Mouse (Mus musculus) myocyte (in vitro differentiated cells): ENCODE measurements around the gene Erv3. TPM values are rescaled to one million over a fixed set of nuclear protein-coding genes. Genes with fewer than 3 reads are reported as not detected.
A peak's percentile ranks its signal among the peaks of the same experiment; 100 is the strongest.

Source experiments
- H3K27me3 ChIP-seq: one replicate; pipeline ENCODE4 v1.6.1; 2011; ENCODE audit not compliant: control insufficient read depth, insufficient read depth, insufficient read length
- H3K36me3 ChIP-seq: one replicate; pipeline ENCODE4 v1.6.1; 2011; ENCODE audit not compliant: control insufficient read depth, insufficient read depth
- H3K4me2 ChIP-seq: one replicate; pipeline ENCODE4 v1.6.1; 2011; ENCODE audit warnings: low read depth, control low read depth
- H3K4me3 ChIP-seq: one replicate; pipeline ENCODE4 v1.5.1; 2011; ENCODE audit warnings: mild to moderate bottlenecking, control low read depth, moderate library complexity
- H3K79me2 ChIP-seq: one replicate; pipeline ENCODE4 v1.6.1; 2011; ENCODE audit not compliant: control insufficient read depth, insufficient read depth
- H3ac ChIP-seq: one replicate; pipeline ENCODE4 v1.6.1; 2011; ENCODE audit not compliant: control insufficient read depth, insufficient read length
- CEBPB ChIP-seq: IDR thresholded peaks from 2 replicates; pipeline ENCODE4 v1.6.1; 2011; ENCODE audit warnings: mild to moderate bottlenecking, moderate library complexity; ENCODE audit not compliant: poor library complexity, insufficient read depth, severe bottlenecking
- E2F4 ChIP-seq: IDR thresholded peaks from one replicate; pipeline ENCODE4 v1.6.1; 2011; ENCODE audit warnings: mild to moderate bottlenecking, control low read depth, moderate library complexity; ENCODE audit not compliant: insufficient read depth
- MAX ChIP-seq: IDR thresholded peaks from one replicate; pipeline ENCODE4 v1.6.1; 2011; ENCODE audit warnings: low read depth, mild to moderate bottlenecking, control low read depth
- MYOD1 ChIP-seq, 3 experiments: IDR thresholded peaks; one replicate each; pipeline ENCODE4 v1.6.1; 2011; ENCODE audit warnings: control low read depth in 2 of 3, low read depth in 2 of 3, mild to moderate bottlenecking in 2 of 3, moderate library complexity in 1 of 3; ENCODE audit not compliant: insufficient read length in 2 of 3, control insufficient read depth in 1 of 3
- MYOG ChIP-seq, 3 experiments: IDR thresholded peaks; one replicate each; pipeline ENCODE4 v1.6.1; 2011; ENCODE audit warnings: control low read depth in 2 of 3, low read depth in 2 of 3, mild to moderate bottlenecking in 2 of 3; ENCODE audit not compliant: insufficient read length in 2 of 3, control insufficient read depth in 1 of 3, insufficient read depth in 1 of 3
- POLR2A ChIP-seq: IDR thresholded peaks from one replicate; pipeline ENCODE4 v1.6.1; 2011; ENCODE audit warnings: low read depth, mild to moderate bottlenecking, control low read depth, moderate library complexity; ENCODE audit not compliant: insufficient read length
- POLR2AphosphoS2 ChIP-seq: IDR thresholded peaks from one replicate; pipeline ENCODE4 v1.6.1; 2011; ENCODE audit warnings: low read depth, control low read depth; ENCODE audit not compliant: insufficient read length
- REST ChIP-seq: IDR thresholded peaks from one replicate; pipeline ENCODE4 v1.6.1; 2011; ENCODE audit warnings: mild to moderate bottlenecking, control low read depth, moderate library complexity; ENCODE audit not compliant: insufficient read depth, insufficient read length
- SRF ChIP-seq: IDR thresholded peaks from one replicate; pipeline ENCODE4 v1.6.1; 2011; ENCODE audit warnings: low read depth; ENCODE audit not compliant: control insufficient read depth, insufficient read length
- TCF12 ChIP-seq: IDR thresholded peaks from one replicate; pipeline ENCODE4 v1.6.1; 2011; ENCODE audit warnings: mild to moderate bottlenecking, control low read depth; ENCODE audit not compliant: poor library complexity, insufficient read depth, severe bottlenecking
- TCF3 ChIP-seq: IDR thresholded peaks from one replicate; pipeline ENCODE4 v1.6.1; 2011; ENCODE audit warnings: low read depth, control low read depth; ENCODE audit not compliant: insufficient read length
- USF1 ChIP-seq: IDR thresholded peaks from one replicate; pipeline ENCODE4 v1.6.1; 2011; ENCODE audit warnings: low read depth, mild to moderate bottlenecking, control low read depth, moderate library complexity
- polyA plus RNA-seq: library from polyadenylated mRNA; unstranded; fragments of >200 nt; fragmentation: generic; extraction: Trizol; gene quantifications from one replicate; pipeline ENCODE4 v1.2.1, GENCODE M21; 2012; ENCODE audit warnings: missing spikeins

Erv3 gene
- polyA plus RNA-seq = 0.01 TPM

GRCm38 (mm10) chr2:131859721-131860120, at the start of gene Erv3:
Erv3 (minus strand) TSS chr2:131859747.
- Histone ChIP-seq H3K27me3 (no peaks in the 10 kb centered on the region), H3K36me3 (no peaks in the 10 kb centered on the region), H3ac (no peak within 1 kb of the TSS), H3K4me2 (no peak within 1 kb of the TSS), H3K4me3 (no peak within 1 kb of the TSS), H3K79me2 (no peaks in the 10 kb centered on the region)
- no peak for TF ChIP-seq POLR2A
- TF ChIP-seq MYOD1 (IDR thresholded peaks at IDR 0.05; ENCODE audit: control insufficient read depth in 1 of 3, insufficient read length in 2 of 3, low read depth in 2 of 3) = no peak
- TF ChIP-seq CEBPB = no peak
- TF ChIP-seq USF1 = no peak
- no peak for TF ChIP-seq E2F4
- TF ChIP-seq TCF3 = no peak
- TF ChIP-seq SRF = no peak
- TF ChIP-seq TCF12 = no peak
- TF ChIP-seq POLR2AphosphoS2 = no peak
- no peak for TF ChIP-seq MAX
- TF ChIP-seq MYOG (IDR thresholded peaks at IDR 0.05; ENCODE audit: control insufficient read depth in 1 of 3, insufficient read depth in 1 of 3, insufficient read length in 2 of 3, low read depth in 2 of 3) = no peak
- TF ChIP-seq REST = no peak

GRCm38 (mm10) chr2:131908906-131909305, 49.4 kb upstream of the Erv3 start:
- Histone ChIP-seq H3K79me2 (peaks cover 38% of the 10 kb centered on the region), H3K36me3 (peaks cover 9% of the 10 kb centered on the region), H3K4me3 (peak overlapping the region; percentile 59), H3ac (no peak overlapping the region), H3K27me3 (no peaks in the 10 kb centered on the region), H3K4me2 (peak overlapping the region; percentile 73)
- TF ChIP-seq MYOG (IDR thresholded peaks at IDR 0.05; ENCODE audit: control insufficient read depth in 1 of 3, insufficient read depth in 1 of 3, insufficient read length in 2 of 3, low read depth in 2 of 3) (no peak), MYOD1 (IDR thresholded peaks at IDR 0.05; ENCODE audit: control insufficient read depth in 1 of 3, insufficient read length in 2 of 3, low read depth in 2 of 3) (no peak), CEBPB (no peak), POLR2AphosphoS2 (no peak), SRF (no peak), USF1 (no peak), REST (no peak), MAX (no peak), E2F4 (no peak), TCF3 (no peak), TCF12 (no peak), POLR2A (no peak)

GRCm38 (mm10) chr2:131908351-131908861, 48.9 kb upstream of the Erv3 start:
- Histone ChIP-seq H3K79me2 (peaks cover 33% of the 10 kb centered on the region), H3K4me2 (no peak overlapping the region), H3ac (no peak overlapping the region), H3K27me3 (no peaks in the 10 kb centered on the region), H3K4me3 (no peak overlapping the region), H3K36me3 (peaks cover 9% of the 10 kb centered on the region)
- TF ChIP-seq USF1 = no peak
- no peak for TF ChIP-seq MYOG (IDR thresholded peaks at IDR 0.05; ENCODE audit: control insufficient read depth in 1 of 3, insufficient read depth in 1 of 3, insufficient read length in 2 of 3, low read depth in 2 of 3)
- no peak for TF ChIP-seq POLR2AphosphoS2
- no peak for TF ChIP-seq POLR2A
- no peak for TF ChIP-seq TCF12
- TF ChIP-seq CEBPB = no peak

- Histone ChIP-seq H3ac (no peak overlapping the region), H3K27me3 (no peaks in the 10 kb centered on the region), H3K79me2 (peaks cover 24% of the 10 kb centered on the region), H3K4me3 (no peak overlapping the region), H3K4me2 (no peak overlapping the region), H3K36me3 (no peaks in the 10 kb centered on the region)
- TF ChIP-seq E2F4 = no peak
Measured at GRCm38 (mm10) chr2:131907311-131907710, 47.8 kb upstream of the Erv3 start.

- H3K4me2 ChIP-seq = no peak overlapping the region
- TF ChIP-seq REST = no peak
- peak; percentile 62 for TF ChIP-seq TCF3
- TF ChIP-seq MYOG (IDR thresholded peaks at IDR 0.05; ENCODE audit: control insufficient read depth in 1 of 3, insufficient read depth in 1 of 3, insufficient read length in 2 of 3, low read depth in 2 of 3) = peak; percentile 86 to 96 (median 87)
- no peak for TF ChIP-seq USF1
- peak in 2 of 3 experiments; percentile 74 to 90 for TF ChIP-seq MYOD1 (IDR thresholded peaks at IDR 0.05; ENCODE audit: control insufficient read depth in 1 of 3, insufficient read length in 2 of 3, low read depth in 2 of 3)
- H3K79me2 ChIP-seq = peaks cover 20% of the 10 kb centered on the region
- H3K27me3 ChIP-seq = no peaks in the 10 kb centered on the region
- no peak overlapping the region for H3K4me3 ChIP-seq
- no peak overlapping the region for H3ac ChIP-seq
- no peaks in the 10 kb centered on the region for H3K36me3 ChIP-seq
Measured at GRCm38 (mm10) chr2:131906846-131907245, 47.3 kb upstream of the Erv3 start.
